Mouse (Mus musculus) forebrain, embryonic 13.5 days (tissue): Measurements from ENCODE around the gene Zbtb2. TPM values are rescaled to one million over a fixed set of nuclear protein-coding genes. Genes with fewer than 3 reads are reported as not detected.

Experiments used
- ATAC-seq: fragments of 200-750 bp; cut with Nextera tagmentation; 2 replicates; pipeline ENCODE4 v1.8.0; 2017
- H3K27ac ChIP-seq: fragments of 300-500 bp; sonication (generic); 2 replicates; pipeline ENCODE4 v1.5.1; 2015; ENCODE audit warnings: inconsistent platforms, mild to moderate bottlenecking, moderate library complexity
- H3K27me3 ChIP-seq: fragments of 300-500 bp; sonication (generic); 2 replicates; pipeline ENCODE4 v1.6.1; 2015; ENCODE audit warnings: mild to moderate bottlenecking, inconsistent platforms
- H3K36me3 ChIP-seq: fragments of 300-500 bp; sonication (generic); 2 replicates; pipeline ENCODE4 v1.6.1; 2015; ENCODE audit warnings: mild to moderate bottlenecking, inconsistent platforms; ENCODE audit not compliant: poor library complexity, severe bottlenecking
- H3K4me1 ChIP-seq: fragments of 300-500 bp; sonication (generic); 2 replicates; pipeline ENCODE4 v1.6.1; 2015; ENCODE audit warnings: inconsistent platforms
- H3K4me2 ChIP-seq: fragments of 300-500 bp; sonication (generic); 2 replicates; pipeline ENCODE4 v1.6.1; 2015; ENCODE audit warnings: inconsistent platforms, mild to moderate bottlenecking, moderate library complexity
- H3K4me3 ChIP-seq: fragments of 300-500 bp; sonication (generic); 2 replicates; pipeline ENCODE4 v1.5.1; 2015; ENCODE audit warnings: mild to moderate bottlenecking, inconsistent platforms
- H3K9ac ChIP-seq: fragments of 300-500 bp; sonication (generic); 2 replicates; pipeline ENCODE4 v1.6.1; 2015; ENCODE audit warnings: mild to moderate bottlenecking, inconsistent platforms
- H3K9me3 ChIP-seq: fragments of 300-500 bp; sonication (generic); replicated peaks from 2 replicates; pipeline ENCODE4 v1.6.1; 2016; ENCODE audit warnings: inconsistent platforms
- WGBS: fragments of 180-500 bp; shearing (Covaris S2); methylation state at CpG from one replicate; pipeline ENCODE4 v1.1.7; 2015; 5-methylcytosine and 5-hydroxymethylcytosine counted together
- polyA plus RNA-seq: library from polyadenylated mRNA; unstranded; fragments of >200 nt; fragmentation: Nextera tagmentation; extraction: Ambion mirVana; gene quantifications from 2 replicates; pipeline ENCODE4 v1.2.1, GENCODE M21; 2015

Zbtb2 gene
- polyA plus RNA-seq, 1 experiment from 2014 or later, result 17.6 TPM

DNA sequence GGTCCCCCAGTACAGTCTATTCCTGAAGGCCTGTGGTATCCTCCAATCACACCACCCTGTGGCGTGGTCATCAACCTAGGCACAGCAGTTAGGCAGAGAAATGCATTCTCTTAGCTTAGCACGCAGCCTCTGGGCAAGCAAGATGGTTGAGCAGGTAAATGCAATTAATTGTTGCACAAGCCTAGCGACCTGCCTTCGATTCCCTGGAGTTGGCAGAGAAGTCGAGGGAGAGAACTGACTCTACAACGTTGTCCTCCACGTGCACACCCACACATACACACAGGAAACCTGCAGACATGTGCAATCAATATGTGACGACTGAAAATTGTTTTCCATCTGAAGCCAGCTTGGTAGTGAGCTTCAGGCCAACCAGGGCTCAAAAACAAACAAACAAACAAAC lies 64.0 kb downstream of the Zbtb2 start:
- Histone ChIP-seq H3K27ac (no peak overlapping the region), H3K4me1 (no peaks in the 10 kb centered on the region), H3K36me3 (no peaks in the 10 kb centered on the region), H3K9me3 (no peaks in the 10 kb centered on the region; the same call in 1 of the 2 replicates), H3K9ac (no peak overlapping the region), H3K27me3 (no peaks in the 10 kb centered on the region), H3K4me2 (no peak overlapping the region), H3K4me3 (no peak overlapping the region)
- no peak for ATAC-seq
- 86% methylated on average over 8 of the region's 8 CpGs for WGBS

Other genes with a start within 250 kb of the Zbtb2 start
- 14.7 and 16.3 TPM in 2 replicates for gene Akap12, start 121.7 kb downstream of the Zbtb2 start, polyA plus RNA-seq
- gene Rmnd1, start 44.3 kb upstream of the Zbtb2 start, polyA plus RNA-seq, result 49.8 and 51.4 TPM in 2 replicates
- gene Armt1, start 44.4 kb upstream of the Zbtb2 start, polyA plus RNA-seq, result 19.1 and 19.2 TPM in 2 replicates
- gene Ccdc170, start 94.4 kb upstream of the Zbtb2 start, polyA plus RNA-seq, result 0.25 and 0.45 TPM in 2 replicates
- 0.04 TPM in 1 of 2 replicates, not detected in the other for gene Esr1, start 223.5 kb upstream of the Zbtb2 start, polyA plus RNA-seq